Comparison of ENCODE assay signal across 8 mouse cellular contexts in genomic region chr12:69724711-69725460, GRCm38 (mm10). TPM values are rescaled to one million over a fixed set of nuclear protein-coding genes. Genes with fewer than 3 reads are reported as not detected.
DNase-seq lines count a peak whose midpoint lies in the region; ATAC-seq lines count a peak whose summit lies in the region.

L2hgdh (minus strand) TSS chr12:69724873.
Atp5s (plus strand) TSS chr12:69724950.

- intact Hi-C loops in gastrocnemius, postnatal 14 days (cut with DNase I; ENCODE audit: low total_unique reads) = no loop called here
- intact Hi-C loops in left cerebral cortex, postnatal 10 days (cut with DNase I) = loop anchor here (10.0 kb wide), 1 partner anchor 340 kb away; no protein-coding TSS in a partner anchor

- peak; percentile 98 to 99 for DNase-seq in adrenal gland, adult (ENCODE audit: inconsistent age in 2 of 2, low spot score in 1 of 2)
- DNase-seq in embryo, embryonic 10.5 days (ENCODE audit: low spot score) = peak; percentile 99
- DNase-seq in gastrocnemius, postnatal 14 days = peak; percentile 97
- DNase-seq in left cerebral cortex, postnatal 10 days (ENCODE audit: extremely low spot score in 1 of 2, low spot score in 2 of 2) = peak; percentile 93 to 97
- DNase-seq in right cerebral cortex, postnatal 25 days = peak; percentile 96
- peak; percentile 94 to 96 for DNase-seq in urinary bladder, postnatal 4 days (ENCODE audit: low spot score in 2 of 2)

- ATAC-seq in inflammation-experienced regulatory T-cells, adult 6 months = peak; percentile 94
- ATAC-seq in megakaryocyte-erythroid progenitor cell, adult 5-6 weeks (replicated peaks; ENCODE audit: low FRiP score, low TSS enrichment, poor library complexity, severe bottlenecking) = peak; percentile 97

RNA-seq across cellular contexts. Expression of gene L2hgdh, which starts in this region (rescaled TPM):
- total RNA-seq in gastrocnemius, postnatal 14 days (2021) = 10 to 100 TPM; 24.6 to 28.1 TPM
- 1 to 10 TPM; 2.8 to 3.2 (median 2.9) TPM for polyA plus RNA-seq in inflammation-experienced regulatory T-cells, adult 6 months (2017; shearing (Covaris generic))
- 10 to 100 TPM; 11.6 to 16.7 TPM for total RNA-seq in left cerebral cortex, postnatal 10 days (2021)
- total RNA-seq in megakaryocyte-erythroid progenitor cell, adult 5-6 weeks (2014; fragmentation: Nextera tagmentation) = 25.7 and 36.9 TPM in 2 replicates
- 27.9 and 54.3 TPM in 2 replicates for total RNA-seq in megakaryocyte-erythroid progenitor cell, adult 5-6 weeks (2017)

RNA-seq across cellular contexts. Expression of gene Atp5s, which starts in this region (rescaled TPM):
- total RNA-seq in gastrocnemius, postnatal 14 days (2021) = 10 to 100 TPM in 1 of 2 experiments, 1 to 10 TPM in 1; 7.3 to 10.5 TPM
- polyA plus RNA-seq in inflammation-experienced regulatory T-cells, adult 6 months (2017; shearing (Covaris generic)) = 10 to 100 TPM; 12.0 to 17.0 (median 14.8) TPM
- 10 to 100 TPM; 25.2 to 28.2 TPM for total RNA-seq in left cerebral cortex, postnatal 10 days (2021)
- 35.6 and 62.7 TPM in 2 replicates for total RNA-seq in megakaryocyte-erythroid progenitor cell, adult 5-6 weeks (2014; fragmentation: Nextera tagmentation)
- 10.6 and 13.0 TPM in 2 replicates for total RNA-seq in megakaryocyte-erythroid progenitor cell, adult 5-6 weeks (2017)

Comparison
In these comparisons a context has a peak if more than half of its experiments do, and no peak if none do; other contexts are left out.
1. Peak in every context shown above with its lines: DNase-seq and ATAC-seq.